Mouse (Mus musculus): ENCODE results near the gene Hyal3. TPM values are rescaled to one million over a fixed set of nuclear protein-coding genes. Genes with fewer than 3 reads are reported as not detected.

Hyal3 gene
- total and polyA plus RNA-seq, 3 experiments: 2.3 to 6.8 TPM; not detected in 1

- Histone ChIP-seq H3K27ac (ENCODE audit: control insufficient read depth, low read depth, low read length) (peak overlapping the region; percentile 11; the same call in 1 of the 2 replicates), H3K9ac (ENCODE audit: control insufficient read depth, low read depth, low read length, poor library complexity, severe bottlenecking) (peak overlapping the region; percentile 67), H3K4me3 (ENCODE audit: control insufficient read depth in 1 of 2, insufficient read depth in 1 of 2, low read depth in 2 of 2, low read length in 2 of 2) (peak overlapping the region; percentile 47 to 55), H3K27me3 (ENCODE audit: control insufficient read depth in 1 of 2, insufficient read depth in 2 of 2, low read length in 2 of 2) (no peaks in the 10 kb centered on the region), H3K79me2 (ENCODE audit: control insufficient read depth, insufficient read depth, low read length, poor library complexity) (peaks cover 30% of the 10 kb centered on the region), H3K9me3 (replicated peaks; ENCODE audit: insufficient read depth, low read length) (no peaks in the 10 kb centered on the region), H3K4me1 (ENCODE audit: control insufficient read depth in 1 of 2, insufficient read depth in 2 of 2, low read length in 2 of 2) (peaks cover 10 to 33% of the 10 kb centered on the region in 2 experiments), H3K36me3 (ENCODE audit: control insufficient read depth in 1 of 2, insufficient read depth in 2 of 2, low read length in 2 of 2) (peaks cover 2 to 27% of the 10 kb centered on the region in 2 experiments; a peak in 3 of 4 replicates)
- TF ChIP-seq ELF1 (IDR thresholded peaks at IDR 0.05; ENCODE audit: low read depth, low read length) (no peak), SIN3A (IDR thresholded peaks at IDR 0.05; ENCODE audit: low read length) (peak; percentile 42; the same call in 1 of the 2 replicates), USF2 (IDR thresholded peaks at IDR 0.05; ENCODE audit: borderline replicate concordance in 1 of 2, insufficient read depth in 1 of 2, low read depth in 1 of 2, low read length in 2 of 2) (no peak), MYC (IDR thresholded peaks at IDR 0.05; ENCODE audit: low read depth, low read length) (no peak), MXI1 (IDR thresholded peaks at IDR 0.05; ENCODE audit: low read depth, low read length) (peak; percentile 65), EP300 (IDR thresholded peaks at IDR 0.05; ENCODE audit: low read depth in 1 of 2, low read length in 2 of 2) (peak in 1 of 2 experiments; percentile 27; a peak in 1 of 4 replicates), POLR2A (IDR thresholded peaks at IDR 0.05; ENCODE audit: control insufficient read depth in 1 of 2, insufficient read depth in 1 of 2, low read depth in 1 of 2, low read length in 2 of 2, poor library complexity in 1 of 2) (peak in 1 of 2 experiments; percentile 28; a peak in 1 of 4 replicates), NELFE (IDR thresholded peaks at IDR 0.05; ENCODE audit: low read depth, low read length) (peak; percentile 37), UBTF (IDR thresholded peaks at IDR 0.05; ENCODE audit: borderline replicate concordance, insufficient read depth, low read depth, low read length) (no peak), ZKSCAN1 (IDR thresholded peaks at IDR 0.05; ENCODE audit: low read depth, low read length) (no peak), HCFC1 (IDR thresholded peaks at IDR 0.05; ENCODE audit: low read depth, low read length) (no peak; the same call in 1 of the 2 replicates)
- peak; percentile 74 for DNase-seq (ENCODE audit: low read depth, low spot score)
Observed at GRCm38 (mm10) chr9:107551890-107552355, 28.7 kb upstream of the Hyal3 start.

- peak overlapping the region; percentile 85 for H3K9ac ChIP-seq (ENCODE audit: control insufficient read depth, low read depth, low read length, poor library complexity, severe bottlenecking)
- DNase-seq (ENCODE audit: low read depth, low spot score): peak; percentile 54
- H3K27ac ChIP-seq (ENCODE audit: control insufficient read depth, low read depth, low read length): peak overlapping the region; percentile 11; the same call in 1 of the 2 replicates
- H3K36me3 ChIP-seq (ENCODE audit: control insufficient read depth in 1 of 2, insufficient read depth in 2 of 2, low read length in 2 of 2): peaks cover 3 to 29% of the 10 kb centered on the region in 2 experiments; a peak in 3 of 4 replicates
- peak overlapping the region; percentile 65 to 82 for H3K4me3 ChIP-seq (ENCODE audit: control insufficient read depth in 1 of 2, insufficient read depth in 1 of 2, low read depth in 2 of 2, low read length in 2 of 2)
- H3K4me1 ChIP-seq (ENCODE audit: control insufficient read depth in 1 of 2, insufficient read depth in 2 of 2, low read length in 2 of 2): peaks cover 10 to 33% of the 10 kb centered on the region in 2 experiments
- H3K79me2 ChIP-seq (ENCODE audit: control insufficient read depth, insufficient read depth, low read length, poor library complexity): peaks cover 35% of the 10 kb centered on the region
- no peaks in the 10 kb centered on the region for H3K9me3 ChIP-seq (replicated peaks; ENCODE audit: insufficient read depth, low read length)
- peak in 1 of 2 experiments; percentile 49; a peak in 2 of 4 replicates for TF ChIP-seq EP300 (IDR thresholded peaks at IDR 0.05; ENCODE audit: low read depth in 1 of 2, low read length in 2 of 2)
- 0 out of 2 replicates have a peak, but pooled peaks have one; percentile 25 for TF ChIP-seq ETS1 (IDR thresholded peaks at IDR 0.05; ENCODE audit: low read depth, low read length)
- no peak for TF ChIP-seq NELFE (IDR thresholded peaks at IDR 0.05; ENCODE audit: low read depth, low read length)
- TF ChIP-seq TBP (IDR thresholded peaks at IDR 0.05; ENCODE audit: low read depth, low read length): 0 out of 2 replicates have a peak, but pooled peaks have one; percentile 10
- no peak; the same call in 1 of the 2 replicates for TF ChIP-seq BHLHE40 (IDR thresholded peaks at IDR 0.05; ENCODE audit: borderline replicate concordance, low read depth, low read length)
- peak; percentile 54; the same call in 1 of the 2 replicates for TF ChIP-seq ZNF384 (IDR thresholded peaks at IDR 0.05; ENCODE audit: low read depth, low read length)
- TF ChIP-seq POLR2AphosphoS2 (IDR thresholded peaks at IDR 0.05; ENCODE audit: low read length): no peak
- no peak for TF ChIP-seq ZC3H11A (IDR thresholded peaks at IDR 0.05; ENCODE audit: low read depth, low read length)
- peak; percentile 54; the same call in 1 of the 2 replicates for TF ChIP-seq MXI1 (IDR thresholded peaks at IDR 0.05; ENCODE audit: low read depth, low read length)
- TF ChIP-seq TAL1 (IDR thresholded peaks at IDR 0.05; ENCODE audit: low read length): no peak
- no peak for TF ChIP-seq POLR2AphosphoS5 (IDR thresholded peaks at IDR 0.05; ENCODE audit: borderline replicate concordance, low read depth, low read length)
- peak; percentile 54 for TF ChIP-seq GATA1 (IDR thresholded peaks at IDR 0.05; ENCODE audit: low read depth, low read length)
- peak; percentile 36; the same call in 1 of the 2 replicates for TF ChIP-seq MAZ (IDR thresholded peaks at IDR 0.05; ENCODE audit: low read depth, low read length)
- peak; percentile 98 for TF ChIP-seq RCOR1 (IDR thresholded peaks at IDR 0.05; ENCODE audit: low read depth, low read length)
- H3K27me3 ChIP-seq (ENCODE audit: control insufficient read depth in 1 of 2, insufficient read depth in 2 of 2, low read length in 2 of 2): no peaks in the 10 kb centered on the region
Observed at GRCm38 (mm10) chr9:107552690-107553393, 27.8 kb upstream of the Hyal3 start.
